22 mouse cellular contexts compared by ENCODE assay signal in genomic region chr13:17690686-17691085, GRCm38 (mm10). TPM values are rescaled to one million over a fixed set of nuclear protein-coding genes. Genes with fewer than 3 reads are reported as not detected.
DNase-seq lines count a peak whose midpoint lies in the region; ATAC-seq lines count a peak whose summit lies in the region.
"Had no signal": no experiment of that assay in that cellular context is flagged by ENCODE, and none has a peak within 500 bp of the region (broad histone marks: within the 10 kb centered on the region; RNA-seq: fewer than 3 reads in every experiment).

No protein-coding gene starts in this region.

- H3K4me1 ChIP-seq in heart, embryonic 13.5 days = peaks cover 13% of the 10 kb centered on the region
- peaks cover 7% of the 10 kb centered on the region for H3K4me1 ChIP-seq in heart, embryonic 12.5 days (replicated peaks)
- H3K4me1 ChIP-seq in stomach, embryonic 15.5 days = peaks cover 4% of the 10 kb centered on the region; the same call in 1 of the 2 replicates
- H3K4me1 ChIP-seq: hindbrain, embryonic 15.5 days; midbrain, embryonic 13.5 days had no signal

- no peak overlapping the region for H3K4me2 ChIP-seq in heart, embryonic 13.5 days
- H3K4me2 ChIP-seq in heart, embryonic 12.5 days = no peak overlapping the region
- no peak overlapping the region for H3K4me2 ChIP-seq in stomach, embryonic 15.5 days
- H3K4me2 ChIP-seq: forebrain, embryonic 15.5 days; hindbrain, embryonic 15.5 days; intestine, embryonic 15.5 days; limb, embryonic 13.5 days; liver, embryonic 13.5 days; lung, embryonic 15.5 days; midbrain, embryonic 13.5 days; neural tube, embryonic 13.5 days had no signal

- peak; percentile 35 for DNase-seq in kidney, postnatal 10 days
- DNase-seq in kidney, adult 11 months = no peak
- DNase-seq in Muller cell, postnatal 12 days (ENCODE audit: inconsistent ontology term) = peak; percentile 14
- DNase-seq in frontal cortex, postnatal 10 days (ENCODE audit: low spot score in 2 of 2) = no peak
- DNase-seq: cerebellum, adult 8-10 months; gastrocnemius, postnatal 25 days; layer of hippocampus, postnatal 36 days; liver, embryonic 13.5 days; thymus, adult 2 months had no signal

- H3K36me3 ChIP-seq in heart, embryonic 13.5 days = no peaks in the 10 kb centered on the region
- H3K36me3 ChIP-seq in heart, embryonic 12.5 days = no peaks in the 10 kb centered on the region
- no peaks in the 10 kb centered on the region for H3K36me3 ChIP-seq in stomach, embryonic 15.5 days
- H3K36me3 ChIP-seq: forebrain, embryonic 15.5 days; hindbrain, embryonic 15.5 days; intestine, embryonic 15.5 days; limb, embryonic 13.5 days; liver, embryonic 13.5 days; lung, embryonic 15.5 days; midbrain, embryonic 13.5 days; neural tube, embryonic 13.5 days had no signal

- 0 out of 2 replicates have a peak overlapping the region, but pooled peaks have one; percentile 57 for H3K27ac ChIP-seq in heart, embryonic 13.5 days (replicated peaks)
- no peak overlapping the region for H3K27ac ChIP-seq in heart, embryonic 12.5 days (ENCODE audit: poor library complexity, severe bottlenecking)
- H3K27ac ChIP-seq in stomach, embryonic 15.5 days = peak overlapping the region; percentile 40; the same call in 1 of the 2 replicates
- H3K27ac ChIP-seq: forebrain, embryonic 15.5 days; hindbrain, embryonic 15.5 days; layer of hippocampus, adult 2 months; limb, embryonic 13.5 days; liver, embryonic 13.5 days; midbrain, embryonic 13.5 days; neural tube, embryonic 13.5 days had no signal

- H3K27me3 ChIP-seq in heart, embryonic 13.5 days (replicated peaks) = no peaks in the 10 kb centered on the region
- H3K27me3 ChIP-seq in heart, embryonic 12.5 days (replicated peaks) = no peaks in the 10 kb centered on the region
- no peaks in the 10 kb centered on the region for H3K27me3 ChIP-seq in stomach, embryonic 15.5 days (replicated peaks)
- H3K27me3 ChIP-seq: forebrain, embryonic 15.5 days; hindbrain, embryonic 15.5 days; intestine, embryonic 15.5 days; limb, embryonic 13.5 days; liver, embryonic 13.5 days; lung, embryonic 15.5 days; midbrain, embryonic 13.5 days; neural tube, embryonic 13.5 days; Patski had no signal

- no peak overlapping the region for H3K9ac ChIP-seq in heart, embryonic 13.5 days
- no peak overlapping the region for H3K9ac ChIP-seq in heart, embryonic 12.5 days
- H3K9ac ChIP-seq in stomach, embryonic 15.5 days = no peak overlapping the region
- H3K9ac ChIP-seq: forebrain, embryonic 15.5 days; hindbrain, embryonic 15.5 days; intestine, embryonic 15.5 days; limb, embryonic 13.5 days; liver, embryonic 13.5 days; lung, embryonic 15.5 days; midbrain, embryonic 13.5 days; neural tube, embryonic 13.5 days had no signal

- no peak overlapping the region for H3K4me3 ChIP-seq in heart, embryonic 13.5 days
- H3K4me3 ChIP-seq in heart, embryonic 12.5 days = no peak overlapping the region
- no peak overlapping the region for H3K4me3 ChIP-seq in stomach, embryonic 15.5 days (replicated peaks)
- H3K4me3 ChIP-seq: erythroblast, embryonic 14.5 days; forebrain, embryonic 15.5 days; hindbrain, embryonic 15.5 days; intestine, embryonic 15.5 days; layer of hippocampus, adult 2 months; limb, embryonic 13.5 days; liver, embryonic 13.5 days; lung, embryonic 15.5 days; midbrain, embryonic 13.5 days; neural tube, embryonic 13.5 days had no signal

- ATAC-seq in heart, embryonic 13.5 days (ENCODE audit: extremely low read depth, insufficient number of reproducible peaks, low FRiP score, low TSS enrichment) = no peak
- ATAC-seq in heart, embryonic 12.5 days (ENCODE audit: insufficient number of reproducible peaks, low FRiP score) = no peak
- no peak for ATAC-seq in stomach, embryonic 15.5 days (ENCODE audit: insufficient read depth, low FRiP score, low read depth)
- ATAC-seq: forebrain, embryonic 15.5 days; intestine, embryonic 15.5 days; midbrain, embryonic 13.5 days; Patski had no signal

- no peaks in the 10 kb centered on the region for H3K9me3 ChIP-seq in heart, embryonic 13.5 days
- H3K9me3 ChIP-seq in heart, embryonic 12.5 days (replicated peaks) = no peaks in the 10 kb centered on the region
- no peaks in the 10 kb centered on the region for H3K9me3 ChIP-seq in stomach, embryonic 15.5 days
- H3K9me3 ChIP-seq: forebrain, embryonic 15.5 days; hindbrain, embryonic 15.5 days; intestine, embryonic 15.5 days; limb, embryonic 13.5 days; liver, embryonic 13.5 days; lung, embryonic 15.5 days; midbrain, embryonic 13.5 days; neural tube, embryonic 13.5 days had no signal

RNA-seq across cellular contexts. Expression of gene Mplkip, which starts 4.3 kb away (rescaled TPM):
- polyA plus RNA-seq in heart, embryonic 13.5 days (2015; fragmentation: Nextera tagmentation; extraction: Ambion mirVana) = 26.9 and 30.2 TPM in 2 replicates
- 35.5 and 36.4 TPM in 2 replicates for polyA plus RNA-seq in heart, embryonic 12.5 days (2016; fragmentation: Nextera tagmentation; extraction: Ambion mirVana)
- polyA plus RNA-seq in stomach, embryonic 15.5 days (2015; fragmentation: Nextera tagmentation; extraction: Ambion mirVana) = 49.7 and 52.2 TPM in 2 replicates

RNA-seq across cellular contexts. Expression of gene Sugct, which starts 4.7 kb away (rescaled TPM):
- 5.1 TPM in 2 replicates for polyA plus RNA-seq in heart, embryonic 13.5 days (2015; fragmentation: Nextera tagmentation; extraction: Ambion mirVana)
- polyA plus RNA-seq in heart, embryonic 12.5 days (2016; fragmentation: Nextera tagmentation; extraction: Ambion mirVana) = 4.8 and 4.9 TPM in 2 replicates
- polyA plus RNA-seq in stomach, embryonic 15.5 days (2015; fragmentation: Nextera tagmentation; extraction: Ambion mirVana) = 5.5 and 7.1 TPM in 2 replicates
- polyA plus RNA-seq: erythroblast, embryonic 14.5 days had no signal

Comparison
In these comparisons a context has a peak if more than half of its experiments do, and no peak if none do; other contexts are left out.
1. DNase-seq: peak in kidney, postnatal 10 days (single experiment) and Muller cell, postnatal 12 days (single experiment); none in kidney, adult 11 months (single experiment) and frontal cortex, postnatal 10 days (0 of 2).